Mouse (Mus musculus) left cerebral cortex, adult 8-10 months (tissue): ENCODE measurements around the gene Unc13d. TPM values are rescaled to one million over a fixed set of nuclear protein-coding genes. Genes with fewer than 3 reads are reported as not detected.
"Not testable (repeated sequence)": the region's sequence is repeated elsewhere in the genome, so short reads cannot be mapped to it uniquely, and the experiment has no call there.

Experiments
- DNase-seq, 2 experiments: peaks; one replicate each; pipeline ENCODE4 v3.0.0; 2022; ENCODE audit warnings: low spot score in 2 of 2
- total RNA-seq, 4 experiments: library from RNA; stranded (reverse); gene quantifications; 2 replicates each; pipeline ENCODE4 v1.2.4; 2022

Gene Unc13d
- total RNA-seq, result 1 to 10 TPM; 1.2 to 4.1 (median 1.7) TPM

DNA sequence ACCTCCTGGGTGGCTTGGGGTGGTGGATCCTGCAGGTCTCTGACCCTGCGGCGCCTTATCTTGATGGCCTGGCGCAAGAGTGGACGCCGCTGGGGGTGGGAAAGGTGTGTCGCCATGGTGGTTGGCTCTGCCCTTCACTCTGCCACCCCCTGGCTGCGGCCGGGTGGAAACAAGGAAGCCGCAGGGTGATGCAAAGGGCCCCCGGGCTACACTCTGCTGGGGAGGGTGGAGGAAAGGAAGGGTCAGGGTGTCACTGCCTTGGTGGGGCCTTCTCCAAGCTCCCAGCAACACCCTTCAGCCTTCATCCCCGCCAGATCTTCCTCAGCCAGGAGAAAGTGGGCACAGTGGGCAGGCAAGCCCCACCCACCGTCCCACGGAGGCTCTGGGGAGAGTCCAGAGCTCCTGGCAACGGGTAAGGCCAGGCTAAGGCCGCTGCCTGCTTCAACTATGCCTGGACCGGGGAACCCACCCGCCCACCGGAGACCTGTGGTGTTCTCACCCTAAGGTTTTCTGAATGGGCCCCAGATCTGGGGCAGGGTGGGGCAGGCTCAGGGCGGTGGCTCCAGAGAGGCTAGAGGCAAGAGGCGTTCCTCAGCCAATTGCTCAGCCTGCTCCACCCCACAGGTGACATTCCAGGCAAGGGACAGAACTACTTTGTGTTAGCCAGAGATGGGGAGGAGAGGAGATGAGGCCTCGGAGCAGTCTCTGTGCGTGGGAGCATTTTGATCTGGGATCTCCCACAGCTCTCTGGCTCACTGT, at the start of gene Unc13d:
TSS of gene Unc13d (minus strand) at position 516 of the 759 bp plus-strand sequence.
- DNase-seq, result no peak

- DNase-seq, result no peak
Observed at GRCm38 (mm10) chr11:116126261-116126660, 48.5 kb upstream of the Unc13d start.

- DNase-seq, result not testable (repeated sequence)
Observed at GRCm38 (mm10) chr11:116121731-116122245, 44.0 kb upstream of the Unc13d start.

GRCm38 (mm10) chr11:116117819-116118218, 40.1 kb upstream of the Unc13d start:
- DNase-seq, result no peak

DNA sequence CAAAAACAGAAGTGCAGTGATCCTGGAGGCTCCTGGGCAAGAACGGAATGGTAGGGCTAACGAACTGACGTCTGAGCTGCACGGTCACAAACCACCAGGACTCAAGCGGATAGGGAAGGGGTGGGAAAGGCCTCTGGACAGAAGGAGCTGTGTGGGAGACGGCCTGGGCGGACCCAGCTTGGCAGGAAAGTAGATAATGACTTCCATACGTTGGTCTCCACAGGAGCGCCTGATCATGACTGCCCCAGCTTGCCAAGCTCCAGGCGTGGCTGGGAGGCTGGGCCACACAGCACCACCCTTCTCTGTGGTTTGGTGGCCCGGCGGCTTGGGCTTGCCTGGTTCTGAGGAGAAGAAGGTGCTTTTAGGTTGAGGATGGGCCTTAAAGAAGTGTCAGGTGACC, 39.5 kb upstream of the Unc13d start:
- no peak for DNase-seq

- DNase-seq, result no peak
Observed at GRCm38 (mm10) chr11:116111611-116112203, 33.9 kb upstream of the Unc13d start.

DNA sequence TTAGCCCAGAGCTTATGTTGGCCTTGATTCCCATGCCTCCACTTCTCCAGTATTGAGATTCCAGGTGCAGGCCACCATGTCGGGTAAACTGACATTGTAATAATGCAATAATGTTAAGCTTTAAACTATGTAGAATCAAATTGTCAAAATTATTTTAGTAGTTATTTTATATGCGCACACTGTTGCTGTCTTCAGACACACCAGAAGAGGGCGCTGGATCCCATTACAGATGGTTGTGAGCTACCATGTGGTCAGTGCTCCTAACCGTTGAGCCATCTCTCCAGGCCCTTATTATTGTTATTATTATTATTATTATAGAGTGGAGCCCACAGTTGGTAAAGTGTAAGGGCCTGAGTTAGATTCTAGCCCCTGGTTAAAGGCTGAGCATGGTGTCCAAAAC, 33.3 kb upstream of the Unc13d start:
- DNase-seq, result no peak

DNA sequence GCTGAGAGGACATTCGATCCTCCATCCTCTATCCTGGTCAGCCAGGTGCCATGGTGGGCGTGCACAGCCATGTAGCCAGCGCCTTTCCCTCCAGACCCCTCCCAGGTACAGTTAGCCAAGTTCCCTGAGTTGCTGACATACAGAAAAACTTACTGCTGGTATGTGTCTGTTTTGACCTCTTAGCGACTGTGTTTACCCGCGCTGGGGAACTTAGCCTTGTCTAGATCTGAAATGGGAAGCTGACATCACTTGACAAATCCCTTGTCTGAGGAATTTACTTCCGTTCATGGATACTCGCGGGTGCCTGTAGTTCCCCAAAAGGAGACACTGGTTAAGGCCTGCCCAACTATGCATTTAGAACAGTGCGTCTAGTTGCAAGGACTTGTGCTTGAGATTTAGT, 32.8 kb upstream of the Unc13d start:
- no peak for DNase-seq

DNA sequence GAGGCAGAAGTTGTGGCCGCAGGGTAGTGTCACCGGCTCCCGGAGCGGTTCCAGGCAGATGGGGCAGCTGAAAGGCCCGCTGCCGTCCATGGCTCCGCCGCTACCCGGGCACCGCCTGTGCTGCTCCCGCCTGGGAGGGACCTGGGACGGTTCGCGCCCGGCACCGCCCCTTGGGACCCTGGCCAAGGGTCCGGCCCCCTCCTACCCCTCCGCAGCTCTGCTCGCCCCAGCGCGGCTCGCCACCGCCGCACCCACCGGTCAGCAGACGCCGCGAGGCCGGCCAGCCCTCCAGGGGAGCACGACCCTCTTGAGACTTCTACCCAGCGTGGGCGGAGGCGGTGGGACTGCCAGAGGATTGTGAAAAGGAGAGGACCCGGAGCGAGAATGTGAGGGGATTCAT, 32.4 kb upstream of the Unc13d start:
- no peak for DNase-seq

DNA sequence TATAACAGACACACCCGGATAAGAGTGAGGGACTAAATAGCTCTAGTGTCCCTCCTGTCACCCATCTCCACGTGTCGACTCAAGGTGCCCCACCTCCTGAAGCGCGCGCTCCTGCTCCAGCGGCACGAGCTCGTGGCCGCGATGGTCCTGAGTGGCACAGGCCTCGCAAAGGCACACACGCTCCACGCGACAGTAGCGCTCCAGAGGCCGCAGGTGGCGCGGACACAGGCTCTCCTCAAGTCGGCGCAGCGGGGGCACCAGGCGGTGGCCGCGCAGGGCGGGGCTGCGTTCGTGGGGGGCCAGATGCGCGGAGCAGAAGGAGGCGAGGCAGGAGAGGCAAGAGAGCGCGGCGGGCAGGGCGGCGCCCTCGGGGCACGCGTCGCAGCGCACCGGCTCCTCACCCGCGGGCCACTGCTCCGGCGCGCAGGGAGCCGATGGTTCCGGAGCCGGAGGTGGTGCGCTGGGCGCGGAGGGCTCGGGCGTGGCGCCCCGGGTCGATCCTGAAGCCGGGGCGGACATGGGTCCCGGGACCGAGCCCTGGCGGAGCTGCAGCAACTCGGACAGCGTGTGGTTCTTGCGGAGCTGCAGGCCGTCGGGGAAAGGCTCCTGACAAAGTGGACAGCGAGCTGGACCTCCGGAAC, 31.8 kb upstream of the Unc13d start:
- no peak for DNase-seq

- no peak for DNase-seq
Observed at GRCm38 (mm10) chr11:116108464-116109137, 30.8 kb upstream of the Unc13d start.

GRCm38 (mm10) chr11:116107777-116108285, 30.1 kb upstream of the Unc13d start:
- no peak for DNase-seq

- DNase-seq, result no peak
Observed at GRCm38 (mm10) chr11:116106963-116107776, 29.4 kb upstream of the Unc13d start.

DNA sequence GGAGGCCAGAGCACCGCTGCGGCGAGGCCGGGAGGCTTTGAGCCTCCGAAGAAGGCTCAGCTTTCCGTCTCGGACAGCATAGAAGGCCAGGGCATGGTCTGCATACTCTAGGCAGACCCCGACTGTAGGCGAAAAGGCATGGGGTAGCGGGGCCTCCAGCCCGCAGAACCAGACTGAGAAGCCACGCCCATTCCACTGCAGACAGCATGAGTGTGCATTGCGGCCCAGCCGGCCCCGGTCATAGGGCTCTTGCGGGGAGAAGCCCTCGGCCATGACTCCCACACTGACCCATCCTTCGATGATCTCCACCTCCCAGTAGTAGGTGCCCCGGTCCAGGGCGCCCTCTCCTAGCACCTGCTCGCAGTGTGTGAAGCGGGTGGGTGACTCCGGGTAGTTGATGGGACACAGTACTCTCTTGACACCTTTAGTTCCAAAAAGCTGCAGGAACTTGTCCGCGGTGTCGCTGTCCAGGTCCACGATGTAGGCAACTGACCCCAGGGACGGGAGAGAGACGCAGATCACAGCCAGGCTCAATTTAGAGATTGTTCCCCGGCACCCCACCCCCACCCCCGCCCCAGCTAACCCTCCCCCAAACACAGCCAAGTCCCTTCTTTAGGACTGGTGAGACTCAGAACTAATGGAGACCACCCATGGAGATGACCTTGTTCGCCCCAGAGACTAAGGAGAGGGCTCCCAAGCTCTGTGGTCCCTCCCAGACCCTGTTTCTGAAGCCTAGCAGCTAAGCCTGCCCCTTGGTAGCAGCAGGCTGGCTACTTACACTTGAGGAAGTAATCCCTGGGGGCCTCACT, 28.6 kb upstream of the Unc13d start:
- no peak for DNase-seq

GRCm38 (mm10) chr11:116105065-116105464, 27.3 kb upstream of the Unc13d start:
- DNase-seq, result no peak

GRCm38 (mm10) chr11:116104006-116104646, 26.4 kb upstream of the Unc13d start:
- DNase-seq, result no peak

GRCm38 (mm10) chr11:116103572-116103971, 25.8 kb upstream of the Unc13d start:
- DNase-seq, result no peak

DNA sequence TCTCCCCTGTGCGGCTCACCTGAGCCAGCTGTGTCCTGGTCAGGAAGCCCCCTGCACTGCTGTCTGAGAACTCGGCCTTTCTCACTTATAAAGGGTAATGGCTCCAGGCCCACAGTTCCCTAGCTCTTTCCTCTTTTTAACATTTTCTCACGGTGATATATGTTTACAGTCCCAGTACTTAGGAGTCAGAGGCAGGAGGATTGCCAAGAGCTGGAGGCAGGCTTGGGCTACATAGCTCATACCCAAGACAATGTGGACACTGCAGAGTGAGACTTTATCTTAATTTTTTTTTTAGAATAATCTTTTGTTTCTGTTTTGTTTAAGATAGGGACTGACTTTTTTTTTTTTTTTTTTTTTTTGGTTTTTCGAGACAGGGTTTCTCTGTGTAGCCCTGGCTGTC, 24.7 kb upstream of the Unc13d start:
- no peak for DNase-seq

- no peak for DNase-seq
Observed at GRCm38 (mm10) chr11:116101931-116102381, 24.2 kb upstream of the Unc13d start.
